29 mouse cellular contexts compared by ENCODE assay signal in genomic region chr3:138415121-138415690, GRCm38 (mm10). TPM values are rescaled to one million over a fixed set of nuclear protein-coding genes. Genes with fewer than 3 reads are reported as not detected.
DNase-seq lines count a peak whose midpoint lies in the region; ATAC-seq and TF ChIP-seq lines count a peak whose summit lies in the region.
"Had no signal": no experiment of that assay in that cellular context is flagged by ENCODE, and none has a peak within 500 bp of the region (broad histone marks: within the 10 kb centered on the region; RNA-seq: fewer than 3 reads in every experiment).

TSS of gene Adh4 (plus strand) at chr3:138415466.

- H3K27me3 ChIP-seq in kidney, adult 2 months (replicated peaks; ENCODE audit: control insufficient read depth, insufficient read depth, low read length), result no peaks in the 10 kb centered on the region
- H3K27me3 ChIP-seq in kidney, embryonic 16.5 days (ENCODE audit: insufficient read depth, low read length), result no peaks in the 10 kb centered on the region
- no peaks in the 10 kb centered on the region for H3K27me3 ChIP-seq in midbrain, embryonic 11.5 days (ENCODE audit: control insufficient read depth, insufficient read depth, low read length)
- H3K27me3 ChIP-seq in midbrain, embryonic 16.5 days (ENCODE audit: control insufficient read depth, insufficient read depth, low read depth, low read length), result no peaks in the 10 kb centered on the region
- H3K27me3 ChIP-seq in lung, postnatal 0 days (replicated peaks; ENCODE audit: insufficient read depth, low read length), result no peaks in the 10 kb centered on the region
- H3K27me3 ChIP-seq: embryonic facial prominence, embryonic 13.5 days; heart, embryonic 15.5 days; hindbrain, embryonic 15.5 days; intestine, embryonic 15.5 days; limb, embryonic 15.5 days; neural tube, embryonic 12.5 days had no signal

- no peak for TF ChIP-seq EP300 in lung, postnatal 0 days (IDR thresholded peaks at IDR 0.05)

- no peak for TF ChIP-seq CTCF in kidney, adult 2 months (conservative IDR thresholded peaks at IDR 0.05; ENCODE audit: insufficient read depth, insufficient read length, low read depth, low read length)
- no peak for TF ChIP-seq CTCF in lung, postnatal 0 days (IDR thresholded peaks at IDR 0.05)

- H3K4me1 ChIP-seq in kidney, adult 2 months (ENCODE audit: control insufficient read depth, insufficient read depth, low read length), result no peaks in the 10 kb centered on the region
- no peaks in the 10 kb centered on the region for H3K4me1 ChIP-seq in kidney, embryonic 16.5 days (ENCODE audit: insufficient read depth, low read length)
- no peaks in the 10 kb centered on the region for H3K4me1 ChIP-seq in midbrain, embryonic 11.5 days (ENCODE audit: control insufficient read depth, insufficient read depth, low read length)
- H3K4me1 ChIP-seq in midbrain, embryonic 16.5 days (ENCODE audit: control insufficient read depth, insufficient read depth, low read length), result no peaks in the 10 kb centered on the region
- no peaks in the 10 kb centered on the region for H3K4me1 ChIP-seq in lung, postnatal 0 days (ENCODE audit: insufficient read depth, low read depth, low read length)
- H3K4me1 ChIP-seq: embryonic facial prominence, embryonic 13.5 days; heart, embryonic 15.5 days; hindbrain, embryonic 15.5 days; intestine, embryonic 15.5 days; limb, embryonic 15.5 days; neural tube, embryonic 12.5 days had no signal

- no peaks in the 10 kb centered on the region for H3K9me3 ChIP-seq in kidney, embryonic 16.5 days (ENCODE audit: low read length)
- no peaks in the 10 kb centered on the region for H3K9me3 ChIP-seq in midbrain, embryonic 11.5 days (ENCODE audit: control insufficient read depth, low read length)
- no peaks in the 10 kb centered on the region for H3K9me3 ChIP-seq in midbrain, embryonic 16.5 days (replicated peaks; ENCODE audit: control insufficient read depth, low read length, poor library complexity, severe bottlenecking)
- no peaks in the 10 kb centered on the region for H3K9me3 ChIP-seq in lung, postnatal 0 days (ENCODE audit: low read length)
- H3K9me3 ChIP-seq: embryonic facial prominence, embryonic 13.5 days; heart, embryonic 15.5 days; hindbrain, embryonic 15.5 days; intestine, embryonic 15.5 days; limb, embryonic 15.5 days; midbrain, embryonic 10.5 days; neural tube, embryonic 12.5 days had no signal

- DNase-seq in kidney, adult 2 months, result peak; percentile 51
- peak; percentile 85 for DNase-seq in midbrain, embryonic 11.5 days (ENCODE audit: low spot score, missing footprints)
- peak; percentile 9 for DNase-seq in embryo, embryonic 11.5 days (ENCODE audit: low read depth, low spot score)
- no peak for DNase-seq in left cerebral cortex, adult 8-10 months (ENCODE audit: low spot score in 2 of 2)
- DNase-seq in lung, postnatal 0 days (ENCODE audit: low spot score), result no peak
- DNase-seq: B cell, adult 2 months; cerebellum, adult 11-12 months; cerebellum, postnatal 25 days; gastrocnemius, postnatal 25 days; heart, postnatal 4 days; lung, adult 2 months; lung, postnatal 36 days; right cerebral cortex, adult 18-20 months; thymus, adult 18-20 months; thymus, postnatal 4 days had no signal

- no peaks in the 10 kb centered on the region for H3K36me3 ChIP-seq in kidney, adult 2 months (ENCODE audit: control insufficient read depth, insufficient read depth, low read length)
- H3K36me3 ChIP-seq in kidney, embryonic 16.5 days (ENCODE audit: insufficient read depth, low read length), result no peaks in the 10 kb centered on the region
- no peaks in the 10 kb centered on the region for H3K36me3 ChIP-seq in midbrain, embryonic 11.5 days (ENCODE audit: control insufficient read depth, insufficient read depth, low read length)
- no peaks in the 10 kb centered on the region for H3K36me3 ChIP-seq in midbrain, embryonic 16.5 days (ENCODE audit: control insufficient read depth, insufficient read depth, low read length)
- H3K36me3 ChIP-seq in lung, postnatal 0 days (ENCODE audit: insufficient read depth, low read length), result no peaks in the 10 kb centered on the region
- H3K36me3 ChIP-seq: embryonic facial prominence, embryonic 13.5 days; heart, embryonic 15.5 days; hindbrain, embryonic 15.5 days; intestine, embryonic 15.5 days; limb, embryonic 15.5 days; midbrain, embryonic 10.5 days; neural tube, embryonic 12.5 days had no signal

- no peak within 1 kb of the TSS for H3K27ac ChIP-seq in kidney, adult 2 months (ENCODE audit: insufficient read depth, low read depth, low read length)
- no peak within 1 kb of the TSS for H3K27ac ChIP-seq in kidney, embryonic 16.5 days (ENCODE audit: low read length)
- H3K27ac ChIP-seq in midbrain, embryonic 11.5 days (ENCODE audit: low read depth, low read length), result no peak within 1 kb of the TSS
- no peak within 1 kb of the TSS for H3K27ac ChIP-seq in midbrain, embryonic 16.5 days (ENCODE audit: low read length)
- no peak within 1 kb of the TSS for H3K27ac ChIP-seq in lung, postnatal 0 days (ENCODE audit: low read length)
- H3K27ac ChIP-seq: embryonic facial prominence, embryonic 13.5 days; heart, embryonic 15.5 days; hindbrain, embryonic 15.5 days; intestine, embryonic 15.5 days; layer of hippocampus, adult 2 months; limb, embryonic 15.5 days; midbrain, embryonic 10.5 days; neural tube, embryonic 12.5 days had no signal

- no peak within 1 kb of the TSS for H3K4me3 ChIP-seq in kidney, adult 2 months (ENCODE audit: insufficient read depth, low read depth, low read length)
- H3K4me3 ChIP-seq in kidney, embryonic 16.5 days (ENCODE audit: low read length), result no peak within 1 kb of the TSS
- no peak within 1 kb of the TSS for H3K4me3 ChIP-seq in midbrain, embryonic 11.5 days (ENCODE audit: low read depth, low read length)
- H3K4me3 ChIP-seq in midbrain, embryonic 16.5 days (ENCODE audit: low read depth, low read length), result no peak within 1 kb of the TSS
- no peak within 1 kb of the TSS for H3K4me3 ChIP-seq in lung, postnatal 0 days (ENCODE audit: low read depth, low read length)
- H3K4me3 ChIP-seq: embryonic facial prominence, embryonic 13.5 days; heart, embryonic 15.5 days; hindbrain, embryonic 15.5 days; intestine, embryonic 15.5 days; layer of hippocampus, adult 2 months; limb, embryonic 15.5 days; midbrain, embryonic 10.5 days; neural tube, embryonic 12.5 days had no signal

- H3K9ac ChIP-seq in kidney, embryonic 16.5 days (replicated peaks; ENCODE audit: low read length), result no peak within 1 kb of the TSS
- no peak within 1 kb of the TSS for H3K9ac ChIP-seq in midbrain, embryonic 11.5 days (ENCODE audit: low read length)
- no peak within 1 kb of the TSS for H3K9ac ChIP-seq in midbrain, embryonic 16.5 days (ENCODE audit: low read depth, low read length)
- no peak within 1 kb of the TSS for H3K9ac ChIP-seq in lung, postnatal 0 days (replicated peaks; ENCODE audit: low read depth)
- H3K9ac ChIP-seq: embryonic facial prominence, embryonic 13.5 days; heart, embryonic 15.5 days; hindbrain, embryonic 15.5 days; intestine, embryonic 15.5 days; limb, embryonic 15.5 days; neural tube, embryonic 12.5 days had no signal

- 67% methylated on average over 6 of the region's 6 CpGs for WGBS in kidney, adult 2 months
- 68% methylated on average over 6 of the region's 6 CpGs for WGBS in kidney, embryonic 16.5 days
- 75% methylated on average over 6 of the region's 6 CpGs for WGBS in midbrain, embryonic 11.5 days
- WGBS in midbrain, embryonic 16.5 days, result 80% methylated on average over 6 of the region's 6 CpGs
- WGBS in lung, postnatal 0 days, result 68% methylated on average over 6 of the region's 6 CpGs

- no peak for TF ChIP-seq POLR2A in kidney, adult 2 months (IDR thresholded peaks at IDR 0.05; ENCODE audit: low read depth, low read length)

- H3K4me2 ChIP-seq in kidney, embryonic 16.5 days (replicated peaks; ENCODE audit: low read depth, low read length), result no peak within 1 kb of the TSS
- H3K4me2 ChIP-seq in midbrain, embryonic 11.5 days, result no peak within 1 kb of the TSS
- H3K4me2 ChIP-seq in midbrain, embryonic 16.5 days (ENCODE audit: low read length), result no peak within 1 kb of the TSS
- H3K4me2 ChIP-seq in lung, postnatal 0 days (replicated peaks; ENCODE audit: low read depth, low read length), result no peak within 1 kb of the TSS
- H3K4me2 ChIP-seq: embryonic facial prominence, embryonic 13.5 days; heart, embryonic 15.5 days; hindbrain, embryonic 15.5 days; intestine, embryonic 15.5 days; limb, embryonic 15.5 days; neural tube, embryonic 12.5 days had no signal

- no peak for ATAC-seq in kidney, embryonic 16.5 days (ENCODE audit: low FRiP score, low TSS enrichment)
- ATAC-seq in midbrain, embryonic 11.5 days (ENCODE audit: low FRiP score), result no peak
- no peak for ATAC-seq in midbrain, embryonic 16.5 days
- no peak for ATAC-seq in lung, postnatal 0 days
- ATAC-seq: forebrain, embryonic 16.5 days; intestine, embryonic 15.5 days had no signal

RNA-seq across cellular contexts. Expression of gene Adh4, which starts in this region (rescaled TPM):
- polyA plus RNA-seq in kidney, adult 2 months (2012; rRNA removed), result 0.08 and 0.31 TPM in 2 replicates
- not detected in 2 replicates for polyA plus RNA-seq in kidney, embryonic 16.5 days (2015; fragmentation: Nextera tagmentation; extraction: Ambion mirVana)
- polyA plus RNA-seq in midbrain, embryonic 11.5 days (2014; fragmentation: Nextera tagmentation; extraction: Ambion mirVana), result not detected in 2 replicates
- polyA plus RNA-seq in midbrain, embryonic 16.5 days (2015; fragmentation: Nextera tagmentation; extraction: Ambion mirVana), result not detected in 2 replicates
- total RNA-seq in left cerebral cortex, adult 8-10 months (2022), result not detected
- polyA plus RNA-seq in lung, postnatal 0 days (2015; fragmentation: Nextera tagmentation; extraction: Ambion mirVana), result not detected in 2 replicates
- total RNA-seq: gastrocnemius, postnatal 25 days; heart, adult 8-10 months; heart, postnatal 4 days; layer of hippocampus, adult 2 months; left cerebral cortex, postnatal 36 days; monocyte, adult 5-6 weeks had no signal
- polyA plus RNA-seq: embryonic facial prominence, embryonic 13.5 days; forebrain, embryonic 16.5 days; heart, embryonic 15.5 days; hindbrain, embryonic 15.5 days; lung, adult 2 months; midbrain, embryonic 10.5 days; neural tube, embryonic 12.5 days had no signal

Comparison
In these comparisons a context has a peak if more than half of its experiments do, and no peak if none do; other contexts are left out.
1. Peak in DNase-seq in kidney, adult 2 months; RNA of the gene not detected or under 1 TPM.
2. Peak in DNase-seq in midbrain, embryonic 11.5 days; RNA of the gene not detected or under 1 TPM.